Mouse (Mus musculus) cortical plate, adult 2 months (tissue): Measurements from ENCODE around the gene 1300017J02Rik. TPM values are rescaled to one million over a fixed set of nuclear protein-coding genes. Genes with fewer than 3 reads are reported as not detected.

Source experiments
- H3K27ac ChIP-seq: fragments of 200-500 bp; 2 replicates; pipeline ENCODE4 v1.5.1; 2012; ENCODE audit warnings: low read length, control low read depth, inconsistent platforms; ENCODE audit not compliant: insufficient read depth
- H3K4me1 ChIP-seq: fragments of 200-500 bp; 2 replicates; pipeline ENCODE4 v1.6.1; 2011; ENCODE audit warnings: low read length; ENCODE audit not compliant: control insufficient read depth, insufficient read depth
- H3K4me3 ChIP-seq: fragments of 200-500 bp; 2 replicates; pipeline ENCODE4 v1.5.1; 2011; ENCODE audit warnings: mild to moderate bottlenecking, low read length, control low read depth; ENCODE audit not compliant: insufficient read depth
- CTCF ChIP-seq: fragments of 200-500 bp; IDR thresholded peaks from 2 replicates; pipeline ENCODE4 v1.5.1; 2011; ENCODE audit warnings: mild to moderate bottlenecking, control low read depth, low read length; ENCODE audit not compliant: insufficient read depth; ENCODE audit errors: extremely low read depth
- POLR2A ChIP-seq: fragments of 200-500 bp; IDR thresholded peaks from 2 replicates; pipeline ENCODE4 v1.6.1; 2011; ENCODE audit warnings: mild to moderate bottlenecking, low read length, control low read depth; ENCODE audit not compliant: insufficient read depth; ENCODE audit errors: extremely low read depth
- polyA plus RNA-seq: library from polyadenylated mRNA; depleted of rRNA; stranded (reverse); fragments of >200 nt; gene quantifications from 2 replicates; pipeline ENCODE4 v1.2.3, GENCODE M21; 2012

1300017J02Rik gene
- polyA plus RNA-seq, 1 experiment: 1.1 TPM

GRCm38 (mm10) chr9:103227760-103228159 is 77.1 kb downstream of the 1300017J02Rik start:
- Histone ChIP-seq H3K27ac (no peak overlapping the region), H3K4me1 (no peaks in the 10 kb centered on the region), H3K4me3 (no peak overlapping the region)
- TF ChIP-seq POLR2A (no peak), CTCF (no peak)

- Histone ChIP-seq H3K4me3 (no peak overlapping the region), H3K27ac (no peak overlapping the region), H3K4me1 (no peaks in the 10 kb centered on the region)
- TF ChIP-seq CTCF: no peak
- no peak for TF ChIP-seq POLR2A
Observed at GRCm38 (mm10) chr9:103226806-103227205, 78.1 kb downstream of the 1300017J02Rik start.

- Histone ChIP-seq H3K27ac (no peak overlapping the region), H3K4me3 (no peak overlapping the region), H3K4me1 (no peaks in the 10 kb centered on the region)
- TF ChIP-seq CTCF: peak; percentile 37; the same call in 1 of the 2 replicates
- TF ChIP-seq POLR2A: no peak
Observed at GRCm38 (mm10) chr9:103225464-103225863, 79.4 kb downstream of the 1300017J02Rik start.

GRCm38 (mm10) chr9:103224721-103225120 is 80.2 kb downstream of the 1300017J02Rik start:
- no peak for TF ChIP-seq CTCF
- TF ChIP-seq POLR2A: no peak
- no peak overlapping the region for H3K4me3 ChIP-seq
- no peaks in the 10 kb centered on the region for H3K4me1 ChIP-seq
- H3K27ac ChIP-seq: no peak overlapping the region

DNA sequence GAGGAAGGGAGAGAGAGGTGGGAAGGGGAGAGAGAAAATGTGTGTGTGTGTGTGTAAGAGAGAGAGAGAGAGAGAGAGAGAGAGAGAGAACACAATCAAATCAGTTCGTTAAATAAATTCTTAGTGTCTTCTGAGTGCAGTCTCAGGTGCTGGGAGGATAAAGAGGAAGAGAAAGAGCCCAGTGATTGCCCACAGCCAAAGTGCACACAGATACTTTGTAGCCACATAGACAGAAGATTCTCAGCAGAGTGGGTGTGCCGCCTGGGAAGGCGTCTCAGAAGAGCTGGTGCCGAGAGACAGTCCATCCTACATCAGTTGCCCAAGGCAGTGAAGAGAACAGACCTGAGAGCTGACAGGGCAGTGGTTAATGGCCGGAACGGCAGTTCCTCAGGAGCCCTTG is 90.6 kb downstream of the 1300017J02Rik start:
- Histone ChIP-seq H3K4me3 (no peak overlapping the region), H3K4me1 (no peaks in the 10 kb centered on the region), H3K27ac (no peak overlapping the region)
- no peak for TF ChIP-seq POLR2A
- TF ChIP-seq CTCF: no peak

GRCm38 (mm10) chr9:103213631-103214030 is 91.3 kb downstream of the 1300017J02Rik start:
- Histone ChIP-seq H3K27ac (no peak overlapping the region), H3K4me3 (no peak overlapping the region), H3K4me1 (no peaks in the 10 kb centered on the region)
- no peak for TF ChIP-seq CTCF
- TF ChIP-seq POLR2A: no peak

DNA sequence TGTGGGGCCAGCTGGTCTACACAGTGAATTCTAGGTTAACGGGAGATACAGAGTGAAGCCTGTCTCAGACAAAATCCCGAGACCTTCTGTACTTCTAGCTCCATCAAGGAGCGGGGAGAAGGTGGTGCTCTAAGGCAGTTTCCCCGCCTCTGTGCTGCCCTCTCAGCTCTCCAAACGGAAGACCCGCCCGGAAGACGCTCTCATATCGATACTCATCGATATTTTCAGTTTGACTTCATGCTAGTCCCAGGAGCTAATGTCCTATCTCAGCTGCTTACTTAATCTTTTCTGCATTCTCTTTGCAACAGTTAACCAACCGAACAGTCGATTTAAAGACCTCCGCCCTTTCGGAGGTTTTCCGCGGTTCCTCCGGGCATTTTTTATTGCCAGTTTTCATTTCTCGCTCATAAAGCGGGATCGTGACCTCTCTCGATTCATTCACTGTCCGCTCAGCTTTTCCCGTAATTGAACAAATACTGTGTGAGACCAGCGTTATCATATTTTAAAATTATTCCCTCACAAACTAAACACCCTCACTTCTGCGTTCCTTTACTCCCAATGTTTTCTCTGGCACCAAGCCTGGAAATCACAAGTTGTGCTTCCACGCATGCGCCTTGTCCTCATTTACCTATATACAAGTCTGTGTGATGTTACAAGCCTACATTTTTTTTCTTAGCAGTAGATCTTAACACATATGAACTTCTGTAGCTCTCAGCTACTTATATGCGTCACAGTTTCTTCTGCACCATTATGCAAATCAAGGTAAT is 92.0 kb downstream of the 1300017J02Rik start:
- TF ChIP-seq POLR2A (no peak), CTCF (no peak)
- no peak overlapping the region for H3K4me3 ChIP-seq
- H3K27ac ChIP-seq: no peak overlapping the region
- H3K4me1 ChIP-seq: no peaks in the 10 kb centered on the region

DNA sequence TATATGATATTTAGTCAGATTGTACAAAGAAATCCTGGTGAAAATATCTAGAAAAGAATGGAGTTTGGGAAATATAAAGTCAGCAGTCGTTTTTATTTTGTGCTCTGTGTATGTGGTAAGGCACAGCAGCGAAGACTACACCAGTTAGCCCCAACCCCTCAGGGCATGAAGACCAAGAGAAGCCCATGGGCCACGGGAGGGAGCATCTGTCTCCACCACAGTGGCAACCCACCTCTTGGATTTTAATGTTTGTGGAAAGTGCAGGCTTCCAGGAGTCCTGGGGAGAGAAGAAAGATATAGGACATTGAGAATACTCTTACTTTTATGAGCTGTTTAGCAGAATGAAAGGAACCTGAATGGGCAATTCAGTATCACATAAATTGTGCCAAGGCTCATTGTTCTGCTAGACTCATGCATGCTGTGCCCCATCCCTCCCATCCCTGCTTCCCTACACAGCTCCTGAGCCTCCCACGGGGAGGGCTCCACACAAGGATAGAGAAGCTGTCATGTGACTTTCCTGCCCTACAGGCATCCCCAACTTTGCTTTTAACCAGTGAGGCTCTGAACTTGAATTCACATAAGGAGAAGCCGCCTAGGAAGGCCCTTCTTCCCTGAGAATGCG is 96.0 kb downstream of the 1300017J02Rik start:
- TF ChIP-seq POLR2A (no peak), CTCF (no peak)
- Histone ChIP-seq H3K4me1 (no peaks in the 10 kb centered on the region), H3K4me3 (no peak overlapping the region), H3K27ac (no peak overlapping the region)

GRCm38 (mm10) chr9:103207846-103208245 is 97.0 kb downstream of the 1300017J02Rik start:
- H3K4me3 ChIP-seq: peak overlapping the region; percentile 17
- no peak overlapping the region for H3K27ac ChIP-seq
- TF ChIP-seq POLR2A: no peak
- peak; percentile 81 for TF ChIP-seq CTCF
- no peaks in the 10 kb centered on the region for H3K4me1 ChIP-seq

DNA sequence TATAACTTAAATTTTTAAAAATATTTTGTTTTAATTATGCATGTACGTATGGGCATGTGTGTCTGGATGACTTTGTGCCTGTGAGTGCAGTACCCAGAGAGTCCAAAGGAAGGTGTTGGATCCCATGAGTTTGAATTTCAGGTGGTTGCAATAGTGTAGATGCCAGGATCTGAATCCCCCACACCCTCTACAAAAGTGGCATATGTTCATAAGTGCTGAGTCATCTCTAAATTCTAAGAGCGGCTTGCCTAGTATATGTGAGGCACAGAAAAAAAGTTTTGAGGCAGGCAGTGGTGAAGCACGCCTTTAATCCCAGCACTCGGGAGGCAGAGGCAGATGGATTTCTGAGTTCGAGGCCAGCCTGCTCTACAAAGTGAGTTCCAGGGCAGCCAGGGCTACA is 99.1 kb downstream of the 1300017J02Rik start:
- Histone ChIP-seq H3K4me1 (peaks cover 2% of the 10 kb centered on the region; the same call in 1 of the 2 replicates), H3K4me3 (no peak overlapping the region), H3K27ac (no peak overlapping the region)
- TF ChIP-seq CTCF: no peak
